21 mouse cellular contexts compared by ENCODE assay signal in genomic region chr15:11089494-11089893, GRCm38 (mm10). TPM values are rescaled to one million over a fixed set of nuclear protein-coding genes. Genes with fewer than 3 reads are reported as not detected.
"Had no signal": no experiment of that assay in that cellular context is flagged by ENCODE, and none has a peak within 500 bp of the region (broad histone marks: within the 10 kb centered on the region; RNA-seq: fewer than 3 reads in every experiment).

No protein-coding gene starts in this region.

- H3K27ac ChIP-seq: midbrain, embryonic 10.5 days; midbrain, embryonic 12.5 days; neural tube, embryonic 13.5 days; neural tube, embryonic 15.5 days had no signal

- DNase-seq: lung, adult 18-20 months; lung, embryonic 14.5 days; lung, postnatal 10 days; lung, postnatal 4 days; midbrain, embryonic 14.5 days; retina, postnatal 1 day; right cerebral cortex, postnatal 25 days; right cerebral cortex, postnatal 4 days; spleen, adult 18-20 months; thymus, adult 18-20 months; thymus, postnatal 14 days; thymus, postnatal 36 days had no signal

- ATAC-seq: midbrain, embryonic 16.5 days had no signal

- H3K4me3 ChIP-seq: midbrain, embryonic 10.5 days; midbrain, embryonic 12.5 days; myocyte; neural tube, embryonic 13.5 days; neural tube, embryonic 15.5 days had no signal

RNA-seq across cellular contexts. Expression of gene Adamts12, which starts 24.9 kb away (rescaled TPM):
- total RNA-seq: megakaryocyte, adult 5-6 weeks had no signal

RNA-seq across cellular contexts. Expression of gene Rxfp3, which starts 51.7 kb away (rescaled TPM):
- total RNA-seq: megakaryocyte, adult 5-6 weeks; megakaryocyte-erythroid progenitor cell, adult 5-6 weeks had no signal
- polyA plus RNA-seq: small intestine, adult 2 months had no signal
